8 mouse cellular contexts compared by ENCODE assay signal in genomic region chr12:71481899-71482593, GRCm38 (mm10).
A peak's percentile ranks its signal among the peaks of the same experiment; 100 is the strongest.
DNase-seq lines count a peak whose midpoint lies in the region; ATAC-seq and TF ChIP-seq lines count a peak whose summit lies in the region.

No protein-coding gene starts in this region.

- H3K4me1 ChIP-seq in forebrain, embryonic 13.5 days, result peaks cover 24% of the 10 kb centered on the region
- peaks cover 16% of the 10 kb centered on the region for H3K4me1 ChIP-seq in forebrain, embryonic 12.5 days
- peaks cover 24% of the 10 kb centered on the region for H3K4me1 ChIP-seq in hindbrain, embryonic 14.5 days (replicated peaks; ENCODE audit: control insufficient read depth, insufficient read depth, low read length)
- H3K4me1 ChIP-seq in midbrain, postnatal 0 days (ENCODE audit: insufficient read depth, low read length), result peaks cover 9% of the 10 kb centered on the region; the same call in 1 of the 2 replicates

- WGBS in forebrain, embryonic 13.5 days, result 41% methylated on average over 9 of the region's 9 CpGs
- WGBS in forebrain, embryonic 12.5 days, result 50% methylated on average over 9 of the region's 9 CpGs
- WGBS in hindbrain, embryonic 14.5 days, result 38% methylated on average over 9 of the region's 9 CpGs
- WGBS in midbrain, postnatal 0 days, result 52% methylated on average over 9 of the region's 9 CpGs

- TF ChIP-seq CTCF in midbrain, postnatal 0 days (IDR thresholded peaks at IDR 0.05), result no peak

- H3K9ac ChIP-seq in forebrain, embryonic 13.5 days, result no peak overlapping the region
- no peak overlapping the region for H3K9ac ChIP-seq in forebrain, embryonic 12.5 days
- H3K9ac ChIP-seq in hindbrain, embryonic 14.5 days, result no peak overlapping the region
- no peak overlapping the region for H3K9ac ChIP-seq in midbrain, postnatal 0 days (replicated peaks; ENCODE audit: low read length, poor library complexity, severe bottlenecking)

- no peak overlapping the region for H3K4me2 ChIP-seq in forebrain, embryonic 13.5 days
- H3K4me2 ChIP-seq in forebrain, embryonic 12.5 days, result no peak overlapping the region
- H3K4me2 ChIP-seq in hindbrain, embryonic 14.5 days (replicated peaks), result no peak overlapping the region
- H3K4me2 ChIP-seq in midbrain, postnatal 0 days (ENCODE audit: low read depth, low read length, poor library complexity, severe bottlenecking), result no peak overlapping the region

- peaks cover 9% of the 10 kb centered on the region; the same call in 1 of the 2 replicates for H3K27me3 ChIP-seq in forebrain, embryonic 13.5 days
- peaks cover 26% of the 10 kb centered on the region for H3K27me3 ChIP-seq in forebrain, embryonic 12.5 days
- no peaks in the 10 kb centered on the region for H3K27me3 ChIP-seq in hindbrain, embryonic 14.5 days (ENCODE audit: control insufficient read depth, insufficient read depth, low read length)
- no peaks in the 10 kb centered on the region for H3K27me3 ChIP-seq in midbrain, postnatal 0 days (ENCODE audit: insufficient read depth, low read length)

- peak overlapping the region; percentile 17 for H3K27ac ChIP-seq in forebrain, embryonic 13.5 days
- no peak overlapping the region for H3K27ac ChIP-seq in forebrain, embryonic 12.5 days
- peak overlapping the region; percentile 44 for H3K27ac ChIP-seq in hindbrain, embryonic 14.5 days
- H3K27ac ChIP-seq in midbrain, postnatal 0 days (ENCODE audit: low read depth, low read length), result no peak overlapping the region

- no peaks in the 10 kb centered on the region for H3K36me3 ChIP-seq in forebrain, embryonic 13.5 days (ENCODE audit: poor library complexity, severe bottlenecking)
- H3K36me3 ChIP-seq in forebrain, embryonic 12.5 days (replicated peaks), result no peaks in the 10 kb centered on the region
- no peaks in the 10 kb centered on the region for H3K36me3 ChIP-seq in hindbrain, embryonic 14.5 days (replicated peaks; ENCODE audit: control insufficient read depth, insufficient read depth)
- no peaks in the 10 kb centered on the region for H3K36me3 ChIP-seq in midbrain, postnatal 0 days (ENCODE audit: insufficient read depth, low read length)

- no peak overlapping the region for H3K4me3 ChIP-seq in forebrain, embryonic 13.5 days
- H3K4me3 ChIP-seq in forebrain, embryonic 12.5 days (replicated peaks), result no peak overlapping the region
- no peak overlapping the region for H3K4me3 ChIP-seq in hindbrain, embryonic 14.5 days (replicated peaks; ENCODE audit: low read length)
- H3K4me3 ChIP-seq in midbrain, postnatal 0 days (ENCODE audit: low read depth, low read length), result no peak overlapping the region

- DNase-seq in left cerebral cortex, postnatal 4 days, result peak; percentile 72
- no peak for DNase-seq in left cerebral cortex, postnatal 25 days (ENCODE audit: low spot score in 2 of 2)
- no peak for DNase-seq in hindbrain, embryonic 14.5 days (ENCODE audit: low spot score)
- peak; percentile 58 for DNase-seq in midbrain, postnatal 0 days (ENCODE audit: low spot score)
- no peak for DNase-seq in thymus, postnatal 0 days (ENCODE audit: low spot score)
- no peak for DNase-seq in frontal cortex, postnatal 14 days (ENCODE audit: low spot score in 2 of 2)

- peak; percentile 51; the same call in 1 of the 2 replicates for ATAC-seq in forebrain, embryonic 13.5 days
- ATAC-seq in forebrain, embryonic 12.5 days (ENCODE audit: low FRiP score), result no peak
- peak; percentile 37; the same call in 1 of the 2 replicates for ATAC-seq in hindbrain, embryonic 14.5 days (ENCODE audit: low FRiP score)
- no peak for ATAC-seq in midbrain, postnatal 0 days (ENCODE audit: low FRiP score)

- intact Hi-C loops in left cerebral cortex, postnatal 4 days (cut with DNase I), result no loop called here
- intact Hi-C loops in left cerebral cortex, postnatal 25 days (cut with DNase I), result no loop called here

- H3K9me3 ChIP-seq in forebrain, embryonic 13.5 days (replicated peaks), result no peaks in the 10 kb centered on the region
- no peaks in the 10 kb centered on the region for H3K9me3 ChIP-seq in forebrain, embryonic 12.5 days
- no peaks in the 10 kb centered on the region for H3K9me3 ChIP-seq in hindbrain, embryonic 14.5 days (ENCODE audit: control insufficient read depth, low read length)
- H3K9me3 ChIP-seq in midbrain, postnatal 0 days (ENCODE audit: low read length), result no peaks in the 10 kb centered on the region

Comparison
In these comparisons a context has a peak if more than half of its experiments do, and no peak if none do; other contexts are left out.
1. ATAC-seq: peak in forebrain, embryonic 13.5 days (single experiment) and hindbrain, embryonic 14.5 days (single experiment); none in forebrain, embryonic 12.5 days (single experiment) and midbrain, postnatal 0 days (single experiment).
2. H3K27ac ChIP-seq: peak in forebrain, embryonic 13.5 days (single experiment) and hindbrain, embryonic 14.5 days (single experiment); none in forebrain, embryonic 12.5 days (single experiment) and midbrain, postnatal 0 days (single experiment).
3. DNase-seq: peak in left cerebral cortex, postnatal 4 days (single experiment) and midbrain, postnatal 0 days (single experiment); none in left cerebral cortex, postnatal 25 days (0 of 2), hindbrain, embryonic 14.5 days (single experiment), thymus, postnatal 0 days (single experiment) and frontal cortex, postnatal 14 days (0 of 2).